Mouse (Mus musculus) spleen, adult 2 months (tissue): Measurements from ENCODE around the gene Rnaseh2a.

Source experiments
- CTCF ChIP-seq: fragments of 200-500 bp; IDR thresholded peaks from 2 replicates; pipeline ENCODE4 v1.5.1; 2011; ENCODE audit warnings: mild to moderate bottlenecking, inconsistent platforms; ENCODE audit not compliant: insufficient read depth, insufficient read length, insufficient replicate concordance; ENCODE audit errors: extremely low read depth
- POLR2A ChIP-seq: fragments of 200-500 bp; IDR thresholded peaks from 2 replicates; pipeline ENCODE4 v1.6.1; 2011; ENCODE audit warnings: low read depth, low read length, inconsistent platforms

DNA sequence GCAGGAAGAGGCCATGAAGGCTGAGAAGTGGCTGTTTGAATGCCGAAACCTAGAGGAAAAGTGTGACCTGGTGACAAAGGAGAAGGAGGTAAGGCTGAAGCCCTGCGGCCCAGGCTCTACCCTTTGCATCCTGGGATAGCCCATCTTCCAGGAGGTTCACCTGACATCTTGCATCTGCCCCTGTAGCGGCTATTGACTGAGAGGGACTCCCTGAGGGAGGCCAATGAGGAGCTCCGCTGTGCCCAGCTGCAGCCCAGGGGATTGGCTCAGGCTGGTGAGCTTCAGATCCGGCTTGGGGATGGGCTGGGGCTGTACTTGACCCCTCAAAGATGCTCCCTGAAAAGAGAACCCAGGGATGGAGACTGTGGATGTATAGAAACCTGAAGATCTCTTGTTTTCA lies 27.4 kb upstream of the Rnaseh2a start:
- TF ChIP-seq POLR2A (no peak), CTCF (no peak)
